Mouse (Mus musculus) MEL (cell line): ENCODE results near the gene Fbxl16. TPM values are rescaled to one million over a fixed set of nuclear protein-coding genes. Genes with fewer than 3 reads are reported as not detected.

ENCODE experiments used
- DNase-seq: peaks from one replicate; pipeline ENCODE4 v3.0.0; 2011; ENCODE audit warnings: low read depth, low spot score
- H3K27ac ChIP-seq: 2 replicates; pipeline ENCODE4 v1.5.1; 2012; ENCODE audit warnings: low read depth, mild to moderate bottlenecking, control low read depth, low read length, moderate library complexity; ENCODE audit not compliant: control insufficient read depth
- H3K27me3 ChIP-seq, 2 experiments: fragments of 150-350 bp in 1 of 2; sonication (generic) in 1 of 2; 2 replicates each; pipeline ENCODE4 v1.6.1; 2012; ENCODE audit warnings: low read length in 2 of 2, mild to moderate bottlenecking in 2 of 2, improper control_type of control experiment in 1 of 2, moderate library complexity in 1 of 2; ENCODE audit not compliant: insufficient read depth in 2 of 2, control insufficient read depth in 1 of 2
- H3K36me3 ChIP-seq, 2 experiments: 2 replicates each; pipeline ENCODE4 v1.6.1; 2012 to 2014; ENCODE audit warnings: low read length in 2 of 2, improper control_type of control experiment in 1 of 2, inconsistent platforms in 1 of 2, mild to moderate bottlenecking in 1 of 2; ENCODE audit not compliant: insufficient read depth in 2 of 2, control insufficient read depth in 1 of 2
- H3K4me1 ChIP-seq, 2 experiments: fragments of 150-350 bp in 1 of 2; sonication (generic) in 1 of 2; 2 replicates each; pipeline ENCODE4 v1.6.1; 2012; ENCODE audit warnings: low read length in 2 of 2, improper control_type of control experiment in 1 of 2, mild to moderate bottlenecking in 1 of 2; ENCODE audit not compliant: insufficient read depth in 2 of 2, control insufficient read depth in 1 of 2
- H3K4me3 ChIP-seq, 2 experiments: fragments of 150-350 bp in 1 of 2; sonication (generic) in 1 of 2; 2 replicates each; pipeline ENCODE4 v1.5.1; 2012; ENCODE audit warnings: low read depth in 2 of 2, low read length in 2 of 2, mild to moderate bottlenecking in 2 of 2, moderate library complexity in 2 of 2, control low read depth in 1 of 2, improper control_type of control experiment in 1 of 2; ENCODE audit not compliant: control insufficient read depth in 1 of 2, insufficient read depth in 1 of 2
- H3K79me2 ChIP-seq: 2 replicates; pipeline ENCODE4 v1.6.1; 2012; ENCODE audit warnings: mild to moderate bottlenecking, low read length, moderate library complexity; ENCODE audit not compliant: control insufficient read depth, poor library complexity, insufficient read depth
- H3K9ac ChIP-seq: 2 replicates; pipeline ENCODE4 v1.6.1; 2012; ENCODE audit warnings: low read depth, mild to moderate bottlenecking, control low read depth, low read length, moderate library complexity; ENCODE audit not compliant: control insufficient read depth, poor library complexity, severe bottlenecking
- H3K9me3 ChIP-seq: fragments of 150-350 bp; sonication (generic); replicated peaks from 2 replicates; pipeline ENCODE4 v1.6.1; 2012; ENCODE audit warnings: mild to moderate bottlenecking, low read length, improper control_type of control experiment, moderate library complexity; ENCODE audit not compliant: insufficient read depth
- BHLHE40 ChIP-seq: IDR thresholded peaks from 2 replicates; pipeline ENCODE4 v1.6.1; 2012; ENCODE audit warnings: low read depth, mild to moderate bottlenecking, inconsistent platforms, low read length, improper control_type of control experiment, borderline replicate concordance
- CHD2 ChIP-seq: IDR thresholded peaks from 2 replicates; pipeline ENCODE4 v1.6.1; 2011; ENCODE audit warnings: low read length, improper control_type of control experiment
- ELF1 ChIP-seq: IDR thresholded peaks from 2 replicates; pipeline ENCODE4 v1.6.1; 2014; ENCODE audit warnings: low read depth, mild to moderate bottlenecking, inconsistent platforms, low read length, improper control_type of control experiment, moderate library complexity
- HCFC1 ChIP-seq: IDR thresholded peaks from 2 replicates; pipeline ENCODE4 v1.6.1; 2012; ENCODE audit warnings: low read depth, mild to moderate bottlenecking, inconsistent platforms, low read length, improper control_type of control experiment, moderate library complexity
- JUND ChIP-seq: IDR thresholded peaks from 2 replicates; pipeline ENCODE4 v1.6.1; 2011; ENCODE audit warnings: low read depth, mild to moderate bottlenecking, improper control_type of control experiment, low read length
- KAT2A ChIP-seq: conservative IDR thresholded peaks from 2 replicates; pipeline ENCODE4 v1.6.1; 2012; ENCODE audit warnings: low read depth, low read length, improper control_type of control experiment, inconsistent platforms
- MXI1 ChIP-seq: IDR thresholded peaks from 2 replicates; pipeline ENCODE4 v1.6.1; 2011; ENCODE audit warnings: mild to moderate bottlenecking, low read depth, low read length, improper control_type of control experiment
- POLR2A ChIP-seq, 2 experiments: IDR thresholded peaks; 2 replicates each; pipeline ENCODE4 v1.6.1; 2011 to 2012; ENCODE audit warnings: low read length in 2 of 2, mild to moderate bottlenecking in 2 of 2, control low read depth in 1 of 2, improper control_type of control experiment in 1 of 2, low read depth in 1 of 2, moderate library complexity in 1 of 2; ENCODE audit not compliant: control insufficient read depth in 1 of 2, insufficient read depth in 1 of 2, poor library complexity in 1 of 2
- POLR2AphosphoS2 ChIP-seq: IDR thresholded peaks from 2 replicates; pipeline ENCODE4 v1.6.1; 2011; ENCODE audit warnings: low read length, improper control_type of control experiment
- POLR2AphosphoS5 ChIP-seq: IDR thresholded peaks from 2 replicates; pipeline ENCODE4 v1.6.1; 2012; ENCODE audit warnings: low read depth, borderline replicate concordance, mild to moderate bottlenecking, inconsistent platforms, low read length, moderate library complexity, mixed read lengths
- SIN3A ChIP-seq: IDR thresholded peaks from 2 replicates; pipeline ENCODE4 v1.6.1; 2012; ENCODE audit warnings: low read length, improper control_type of control experiment, inconsistent platforms
- SMC3 ChIP-seq: IDR thresholded peaks from 2 replicates; pipeline ENCODE4 v1.6.1; 2011; ENCODE audit warnings: low read depth, low read length, improper control_type of control experiment
- TBP ChIP-seq: IDR thresholded peaks from 2 replicates; pipeline ENCODE4 v1.8.0; 2011; ENCODE audit warnings: low read depth, low read length, improper control_type of control experiment
- UBTF ChIP-seq: IDR thresholded peaks from 2 replicates; pipeline ENCODE4 v1.6.1; 2012; ENCODE audit warnings: low read depth, mild to moderate bottlenecking, inconsistent platforms, low read length, improper control_type of control experiment, moderate library complexity, borderline replicate concordance; ENCODE audit not compliant: insufficient read depth
- USF1 ChIP-seq: IDR thresholded peaks from 2 replicates; pipeline ENCODE4 v1.6.1; 2014; ENCODE audit warnings: low read depth, mild to moderate bottlenecking, inconsistent platforms, low read length, improper control_type of control experiment, moderate library complexity
- USF2 ChIP-seq, 2 experiments: IDR thresholded peaks; 2 replicates each; pipeline ENCODE4 v1.6.1; 2011 to 2012; ENCODE audit warnings: improper control_type of control experiment in 2 of 2, low read length in 2 of 2, borderline replicate concordance in 1 of 2, inconsistent platforms in 1 of 2, low read depth in 1 of 2, mild to moderate bottlenecking in 1 of 2; ENCODE audit not compliant: insufficient read depth in 1 of 2
- ZKSCAN1 ChIP-seq: IDR thresholded peaks from 2 replicates; pipeline ENCODE4 v1.6.1; 2012; ENCODE audit warnings: low read depth, mild to moderate bottlenecking, inconsistent platforms, low read length, improper control_type of control experiment, moderate library complexity
- ZMIZ1 ChIP-seq: IDR thresholded peaks from 2 replicates; pipeline ENCODE4 v1.6.1; 2012; ENCODE audit warnings: low read depth, mild to moderate bottlenecking, inconsistent platforms, low read length, improper control_type of control experiment, moderate library complexity
- polyA plus RNA-seq, 2 experiments: library from polyadenylated mRNA; stranded (reverse) in 1 of 2; unstranded in 1 of 2; fragments of >175 nt in 1 of 2; fragments of >200 nt in 1 of 2; gene quantifications; 2 replicates each; pipeline versions ENCODE4 v1.2.1 to v1.2.4; 2012; ENCODE audit warnings: low replicate concordance in 2 of 2, low read depth in 1 of 2; ENCODE audit not compliant: insufficient read length in 2 of 2, insufficient read depth in 1 of 2, missing spikeins in 1 of 2
- total RNA-seq: library from RNA; depleted of rRNA; stranded (reverse); fragments of 300-350 nt; gene quantifications from 2 replicates; pipeline ENCODE4 v1.2.3, GENCODE M21; 2012

The Fbxl16 gene
- total and polyA plus RNA-seq, 3 experiments = 0.11 TPM; not detected in 2

DNA sequence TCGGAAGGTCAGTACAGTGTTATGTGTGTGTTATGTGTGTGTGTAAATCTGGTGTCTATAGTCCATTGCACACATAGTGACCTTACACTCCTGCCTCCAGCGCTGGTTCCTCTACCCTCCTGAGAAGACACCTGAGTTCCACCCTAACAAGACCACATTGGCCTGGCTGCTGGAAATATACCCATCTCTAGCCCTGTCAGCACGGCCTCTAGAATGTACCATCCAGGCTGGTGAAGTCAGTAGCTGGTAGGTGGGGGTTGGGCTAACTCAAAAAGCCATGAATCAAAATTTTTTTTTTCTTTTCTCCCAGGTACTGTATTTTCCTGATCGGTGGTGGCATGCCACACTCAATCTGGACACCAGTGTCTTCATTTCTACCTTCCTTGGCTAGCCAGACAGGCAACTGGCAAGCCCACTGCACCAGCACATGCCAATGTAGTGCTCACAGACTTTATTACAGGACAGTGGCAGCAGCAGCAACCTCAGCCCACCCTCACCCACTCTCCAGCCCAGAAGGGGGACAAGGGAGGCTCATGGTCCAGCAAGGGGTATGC is 21.4 kb downstream of the Fbxl16 start:
- Histone ChIP-seq H3K36me3 (peaks cover 0 to 13% of the 10 kb centered on the region in 2 experiments; a peak in 2 of 4 replicates), H3K4me3 (no peak overlapping the region), H3K9ac (no peak overlapping the region; the same call in 1 of the 2 replicates), H3K4me1 (peaks cover 2 to 41% of the 10 kb centered on the region in 2 experiments; a peak in 3 of 4 replicates), H3K79me2 (peaks cover 63% of the 10 kb centered on the region), H3K27ac (no peak overlapping the region), H3K9me3 (no peaks in the 10 kb centered on the region), H3K27me3 (no peaks in the 10 kb centered on the region)
- TF ChIP-seq CHD2 = no peak
- no peak for TF ChIP-seq ELF1
- no peak for TF ChIP-seq KAT2A
- TF ChIP-seq USF2 (IDR thresholded peaks at IDR 0.05; ENCODE audit: borderline replicate concordance in 1 of 2, insufficient read depth in 1 of 2, low read depth in 1 of 2, low read length in 2 of 2) = no peak
- TF ChIP-seq SIN3A = no peak
- TF ChIP-seq TBP = no peak
- no peak for TF ChIP-seq ZKSCAN1
- TF ChIP-seq ZMIZ1 = peak; percentile 50
- TF ChIP-seq MXI1 = no peak
- no peak for TF ChIP-seq HCFC1
- TF ChIP-seq UBTF = no peak
- no peak for TF ChIP-seq POLR2AphosphoS5
- no peak for TF ChIP-seq JUND
- no peak for TF ChIP-seq USF1
- peak; percentile 41; the same call in 1 of the 2 replicates for TF ChIP-seq POLR2AphosphoS2
- TF ChIP-seq SMC3 = no peak; the same call in 1 of the 2 replicates
- DNase-seq = no peak

DNA sequence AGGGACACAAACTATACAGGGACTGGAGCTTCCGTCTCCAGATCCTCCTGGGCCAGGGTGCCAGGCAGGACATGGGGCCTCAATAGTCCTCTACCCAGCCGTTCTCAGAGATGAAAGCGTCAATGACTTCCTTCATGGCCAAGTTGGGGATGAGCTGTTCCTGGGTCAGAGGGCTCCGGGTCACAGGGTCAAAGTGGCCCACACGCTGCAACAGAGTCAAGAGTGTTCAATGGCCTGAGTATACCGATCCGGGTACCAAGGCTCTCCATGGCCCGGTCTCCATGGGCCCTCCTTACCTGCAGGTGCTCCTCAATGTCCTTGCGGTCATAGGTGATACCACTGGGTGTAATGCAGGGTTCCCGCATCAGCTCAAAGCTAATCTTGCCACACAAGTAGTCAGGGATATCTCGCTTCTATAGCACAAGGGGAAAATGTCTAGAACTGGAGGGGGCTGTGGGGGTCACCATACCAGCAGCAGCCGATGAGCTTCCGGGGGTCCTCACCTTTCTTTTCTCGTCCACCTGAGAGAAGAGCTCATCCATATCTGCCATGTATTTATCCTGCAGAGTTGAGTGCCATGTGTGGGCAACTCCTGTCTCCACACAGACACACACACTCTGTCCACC is 22.0 kb downstream of the Fbxl16 start:
- Histone ChIP-seq H3K79me2 (peaks cover 58% of the 10 kb centered on the region), H3K9ac (peak overlapping the region; percentile 94; the same call in 1 of the 2 replicates), H3K4me1 (peaks cover 2 to 37% of the 10 kb centered on the region in 2 experiments; a peak in 3 of 4 replicates), H3K4me3 (peak overlapping the region in 1 of 2 experiments; percentile 80; a peak in 2 of 4 replicates), H3K36me3 (peaks cover 0 to 13% of the 10 kb centered on the region in 2 experiments; a peak in 2 of 4 replicates), H3K27ac (no peak overlapping the region), H3K9me3 (no peaks in the 10 kb centered on the region), H3K27me3 (no peaks in the 10 kb centered on the region)
- TF ChIP-seq POLR2A (IDR thresholded peaks at IDR 0.05; ENCODE audit: control insufficient read depth in 1 of 2, insufficient read depth in 1 of 2, low read depth in 1 of 2, low read length in 2 of 2, poor library complexity in 1 of 2) (0 out of 4 replicates have a peak, but pooled peaks of 1 of the 2 experiments have one; percentile 5), BHLHE40 (no peak)
- no peak for DNase-seq
